Mouse (Mus musculus): ENCODE results near the gene Gm973. TPM values are rescaled to one million over a fixed set of nuclear protein-coding genes. Genes with fewer than 3 reads are reported as not detected.
A peak's percentile ranks its signal among the peaks of the same experiment; 100 is the strongest.

Gene Gm973
- polyA plus RNA-seq, 1 experiment from 2014 or later, result not detected

GRCm38 (mm10) chr1:59670641-59671168, 154.6 kb downstream of the Gm973 start, which contains the start of gene Sumo1:
Sumo1 (minus strand) TSS chr1:59670834.
- peak; percentile 90 for ATAC-seq (ENCODE audit: insufficient read depth)
- Histone ChIP-seq H3K9ac (peak within 1 kb of the TSS; percentile 97), H3K4me1 (replicated peaks) (peaks cover 28% of the 10 kb centered on the region), H3K27ac (replicated peaks) (peak within 1 kb of the TSS; percentile 92), H3K4me3 (replicated peaks) (peak within 1 kb of the TSS; percentile 93), H3K9me3 (replicated peaks) (no peaks in the 10 kb centered on the region), H3K27me3 (no peaks in the 10 kb centered on the region), H3K4me2 (peak within 1 kb of the TSS; percentile 80), H3K36me3 (replicated peaks) (0 out of 2 replicates have a peak, but pooled peaks cover 11% of the 10 kb centered on the region)
- 0% methylated on average over 36 of the region's 36 CpGs for WGBS (ENCODE audit: insufficient replicate concordance)

- ATAC-seq (ENCODE audit: insufficient read depth), result no peak
- Histone ChIP-seq H3K9ac (no peak overlapping the region), H3K4me1 (replicated peaks) (peaks cover 16% of the 10 kb centered on the region), H3K4me3 (replicated peaks) (no peak overlapping the region), H3K27ac (replicated peaks) (no peak overlapping the region), H3K9me3 (replicated peaks) (no peaks in the 10 kb centered on the region), H3K27me3 (no peaks in the 10 kb centered on the region), H3K36me3 (replicated peaks) (0 out of 2 replicates have a peak, but pooled peaks cover 3% of the 10 kb centered on the region), H3K4me2 (no peak overlapping the region)
- WGBS (ENCODE audit: insufficient replicate concordance), result 76% methylated on average over 2 of the region's 2 CpGs
Observed at GRCm38 (mm10) chr1:59673661-59674060, 157.6 kb downstream of the Gm973 start.

GRCm38 (mm10) chr1:59683926-59684818, 168.1 kb downstream of the Gm973 start:
- peak overlapping the region; percentile 80 for H3K4me2 ChIP-seq
- H3K27ac ChIP-seq (replicated peaks), result peak overlapping the region; percentile 74
- peaks cover 3% of the 10 kb centered on the region for H3K36me3 ChIP-seq (replicated peaks)
- H3K4me1 ChIP-seq (replicated peaks), result peaks cover 32% of the 10 kb centered on the region
- WGBS (ENCODE audit: insufficient replicate concordance), result 7% methylated on average over 11 of the region's 11 CpGs
- no peaks in the 10 kb centered on the region for H3K9me3 ChIP-seq (replicated peaks)
- ATAC-seq (ENCODE audit: insufficient read depth), result peak; percentile 7; the same call in 1 of the 2 replicates
- peaks cover 21% of the 10 kb centered on the region for H3K27me3 ChIP-seq
- H3K9ac ChIP-seq, result no peak overlapping the region
- H3K4me3 ChIP-seq (replicated peaks), result peak overlapping the region; percentile 75

- no peaks in the 10 kb centered on the region for H3K9me3 ChIP-seq (replicated peaks)
- H3K4me3 ChIP-seq (replicated peaks), result peak within 1 kb of the TSS; percentile 75
- under 1% methylated on average over 49 of the region's 49 CpGs for WGBS (ENCODE audit: insufficient replicate concordance)
- peak within 1 kb of the TSS; percentile 80 for H3K4me2 ChIP-seq
- peak within 1 kb of the TSS; percentile 80 for H3K27ac ChIP-seq (replicated peaks)
- peaks cover 11% of the 10 kb centered on the region for H3K36me3 ChIP-seq (replicated peaks)
- H3K4me1 ChIP-seq (replicated peaks), result peaks cover 40% of the 10 kb centered on the region
- peak within 1 kb of the TSS; percentile 71 for H3K9ac ChIP-seq
- peak; percentile 94 for ATAC-seq (ENCODE audit: insufficient read depth)
- peaks cover 20% of the 10 kb centered on the region for H3K27me3 ChIP-seq
Observed at GRCm38 (mm10) chr1:59684819-59685755, 169.0 kb downstream of the Gm973 start, which contains the start of gene Nop58. Nop58 (plus strand) TSS chr1:59684971.

Other genes with a start within 250 kb of the Gm973 start
- 1.1 and 1.3 TPM in 2 replicates for gene Fzd7, start 33.8 kb upstream of the Gm973 start, polyA plus RNA-seq (2015; fragmentation: Nextera tagmentation; extraction: Ambion mirVana)
- 108 and 126 TPM in 2 replicates for gene Sumo1, start 154.6 kb downstream of the Gm973 start, polyA plus RNA-seq (2015; fragmentation: Nextera tagmentation; extraction: Ambion mirVana)
- 106 and 112 TPM in 2 replicates for gene Nop58, start 168.7 kb downstream of the Gm973 start, polyA plus RNA-seq (2015; fragmentation: Nextera tagmentation; extraction: Ambion mirVana)
- gene Bmpr2, start 247.1 kb downstream of the Gm973 start, polyA plus RNA-seq (2015; fragmentation: Nextera tagmentation; extraction: Ambion mirVana), result 0.88 and 0.90 TPM in 2 replicates

Measured in liver, embryonic 15.5 days (tissue).